Mouse (Mus musculus) spleen, postnatal 14 days (tissue): ENCODE measurements around the gene Cfap45.

Experiments used
- DNase-seq, 2 experiments: peaks; one replicate each; pipeline ENCODE4 v3.0.0; 2021 to 2022; ENCODE audit warnings: low spot score in 2 of 2

Gene Cfap45

DNA sequence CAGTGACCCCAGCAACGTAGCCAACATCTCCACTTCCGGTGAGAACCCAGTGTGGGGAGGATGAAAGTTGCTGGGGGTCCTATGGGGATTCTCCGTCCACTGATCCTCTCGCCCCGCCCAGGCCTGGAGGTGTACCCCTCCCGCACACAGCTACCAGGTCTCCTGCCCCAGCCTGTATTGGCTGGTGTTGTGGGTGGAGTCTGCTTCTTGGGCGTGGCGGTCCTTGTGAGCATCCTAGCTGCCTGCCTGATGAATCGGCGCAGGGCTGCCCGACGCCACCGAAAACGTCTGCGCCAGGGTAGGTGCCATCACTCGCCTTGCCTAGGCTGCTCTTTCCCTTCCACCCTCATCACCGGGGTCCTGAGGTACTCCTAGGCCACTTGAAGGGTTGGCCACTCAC, 24.6 kb upstream of the Cfap45 start:
- DNase-seq = no peak

DNA sequence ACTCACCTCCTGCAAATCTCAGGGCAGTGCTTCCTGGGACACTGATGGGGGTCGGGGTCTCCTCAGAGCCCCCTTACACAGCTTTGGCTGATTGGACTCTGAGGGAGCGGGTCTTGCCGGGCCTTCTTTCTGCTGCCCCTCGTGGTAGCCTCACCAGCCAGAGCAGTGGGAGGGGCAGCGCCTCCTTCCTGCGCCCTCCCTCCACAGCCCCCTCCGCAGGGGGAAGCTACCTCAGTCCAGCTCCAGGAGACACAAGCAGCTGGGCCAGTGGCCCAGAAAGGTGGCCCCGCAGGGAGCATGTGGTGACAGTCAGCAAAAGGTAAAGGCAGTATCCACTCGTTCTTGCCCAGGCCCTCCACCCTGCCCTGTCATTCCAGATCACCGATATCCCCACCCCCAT, 23.2 kb upstream of the Cfap45 start:
- DNase-seq = no peak

DNA sequence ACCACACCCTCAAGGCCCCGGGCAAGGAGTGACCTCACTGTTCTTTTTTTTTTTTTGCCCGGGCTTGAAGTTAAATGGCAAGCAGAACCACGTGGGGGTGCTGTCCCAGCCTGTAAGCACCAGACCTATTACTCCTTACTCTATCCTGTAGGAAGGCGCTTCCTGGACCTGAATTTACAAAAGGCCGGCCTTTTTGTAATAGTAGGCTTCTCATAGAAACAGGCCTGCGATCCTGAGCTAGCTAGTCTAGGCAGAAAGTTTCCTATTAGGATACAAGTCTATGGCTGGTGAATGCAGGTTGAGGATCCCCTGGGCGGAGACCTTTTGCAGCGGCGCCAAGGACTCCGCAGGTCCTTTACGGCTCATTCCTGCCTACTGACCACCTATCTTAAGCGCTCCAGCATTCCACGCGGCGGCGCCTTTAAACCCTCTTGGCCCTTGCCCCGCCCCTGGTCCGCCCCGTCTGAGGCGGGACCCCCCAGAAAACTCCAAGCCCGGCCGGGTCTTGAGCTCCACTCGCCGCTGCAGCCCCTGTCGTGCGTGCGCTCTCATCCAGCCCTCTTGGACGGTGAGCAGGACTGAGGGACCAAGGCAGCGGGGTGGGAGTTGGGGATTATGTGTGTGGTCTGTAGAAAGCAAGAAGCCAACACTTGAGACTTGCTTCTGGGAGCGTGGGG, 20.7 kb upstream of the Cfap45 start, which contains the start of gene Tagln2:
Tagln2 (plus strand) TSS at position 283 of the 677 bp plus-strand sequence.
- peak; percentile 52 to 58 for DNase-seq

GRCm38 (mm10) chr1:172500451-172501370, 19.9 kb upstream of the Cfap45 start:
- DNase-seq = no peak

GRCm38 (mm10) chr1:172501371-172502144, 19.0 kb upstream of the Cfap45 start:
- peak in 1 of 2 experiments; percentile 41 for DNase-seq

DNA sequence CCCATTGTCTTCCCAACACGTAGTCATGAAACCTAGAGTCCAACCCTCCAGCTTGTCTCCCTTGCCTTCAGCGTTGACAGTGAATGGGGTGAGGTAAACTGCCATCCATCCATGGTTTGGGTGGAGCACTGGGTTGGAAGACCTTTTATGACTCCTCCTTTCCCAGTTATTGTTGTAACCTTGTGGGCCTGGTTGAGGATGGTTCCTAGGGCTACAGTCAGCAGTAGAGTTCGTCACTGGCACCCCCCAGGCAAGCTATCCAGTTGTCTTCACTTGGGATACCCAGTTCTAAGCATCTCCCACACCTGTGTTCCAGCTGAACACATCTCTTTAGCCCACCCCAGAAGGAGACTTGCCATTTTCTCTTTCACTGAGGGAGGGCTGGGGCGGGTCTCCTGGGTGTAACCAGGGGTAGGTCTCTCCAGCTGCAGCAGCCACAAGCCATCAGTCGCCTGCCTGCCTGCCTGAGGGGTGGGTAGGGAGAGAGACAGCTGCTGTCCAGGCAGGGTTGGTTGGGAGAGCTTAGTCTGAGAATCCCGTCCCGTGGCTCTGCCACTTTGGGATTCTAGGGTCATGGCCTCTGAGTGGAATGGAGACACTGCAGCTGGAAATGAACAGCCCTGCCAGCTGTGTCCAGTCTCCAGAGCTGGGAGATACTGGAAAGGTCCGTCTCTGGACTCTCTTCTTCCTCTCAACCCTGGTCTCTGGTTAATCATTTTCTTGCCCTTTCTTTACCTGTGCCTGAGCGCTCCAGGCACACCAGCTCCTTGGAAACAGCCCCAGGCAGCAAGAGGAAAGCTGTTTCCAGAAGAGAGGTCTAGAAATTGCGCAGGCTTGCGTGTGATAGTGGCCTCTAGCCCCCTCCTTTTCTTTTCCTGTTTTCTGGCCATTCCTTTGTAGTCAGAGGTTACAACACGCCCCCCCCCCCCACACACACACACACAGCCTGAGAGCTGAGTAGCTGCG, 18.2 kb upstream of the Cfap45 start:
- DNase-seq = no peak

GRCm38 (mm10) chr1:172503111-172503997, 17.2 kb upstream of the Cfap45 start:
- DNase-seq = no peak

DNA sequence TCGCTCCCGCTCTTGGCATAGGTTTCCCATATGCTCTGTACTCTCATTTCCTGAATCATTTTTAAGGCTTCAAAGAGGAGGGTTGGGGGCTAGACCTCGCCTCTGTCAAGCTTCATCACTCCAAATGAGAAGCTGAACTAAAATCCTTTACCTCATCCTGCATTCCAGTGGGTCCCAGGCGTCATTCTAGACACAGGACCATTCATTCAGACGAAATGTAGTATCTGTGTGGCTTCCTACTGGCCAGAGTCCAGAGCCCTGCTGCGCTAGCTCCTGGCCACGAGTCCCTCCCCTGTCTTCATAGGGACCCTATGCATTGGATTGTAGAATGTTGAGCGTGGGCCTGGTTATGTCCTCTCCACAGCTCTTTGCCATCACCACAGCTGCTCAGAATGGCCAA, 15.8 kb upstream of the Cfap45 start:
- no peak for DNase-seq

DNA sequence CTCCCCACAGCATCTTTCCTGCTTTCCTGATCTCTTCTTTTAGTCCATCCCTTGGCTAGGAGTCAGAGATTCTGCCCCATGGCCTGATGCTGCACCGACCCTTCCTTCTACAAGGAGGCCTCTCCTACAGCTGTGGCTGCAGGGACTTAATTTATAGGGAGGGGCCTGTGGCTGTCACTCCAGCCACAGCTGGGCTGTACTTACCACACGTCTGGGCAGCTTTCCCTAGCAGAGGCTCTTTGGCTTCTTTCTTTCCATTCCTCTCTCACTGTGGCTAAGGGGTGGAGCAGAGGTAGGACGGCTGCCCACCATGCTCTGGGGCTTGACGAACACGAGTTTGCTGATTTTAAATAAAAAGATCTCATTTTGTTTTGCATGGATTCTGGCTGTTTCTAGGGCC, 13.6 kb upstream of the Cfap45 start:
- no peak for DNase-seq

GRCm38 (mm10) chr1:172507701-172508100, 12.9 kb upstream of the Cfap45 start:
- DNase-seq = no peak

DNA sequence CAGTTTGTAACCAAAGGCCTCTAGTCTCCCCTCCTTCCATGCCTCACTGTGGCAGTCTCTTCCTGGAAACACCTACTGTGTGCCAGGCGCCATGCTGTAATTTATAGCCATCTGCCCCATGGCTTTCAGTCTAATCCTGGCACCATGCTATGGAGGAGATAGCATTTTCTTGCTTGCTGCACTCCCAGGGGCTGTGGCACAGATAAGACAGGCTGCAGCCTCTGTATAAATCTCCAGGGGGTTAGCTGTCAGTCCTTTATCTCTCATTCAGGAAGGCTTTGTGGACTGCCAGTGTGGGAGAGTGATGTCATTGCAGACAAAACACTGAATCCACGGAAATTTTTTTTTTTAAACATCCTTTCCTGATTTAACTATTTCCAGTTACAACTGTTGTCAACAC, 12.4 kb upstream of the Cfap45 start:
- DNase-seq = no peak

DNA sequence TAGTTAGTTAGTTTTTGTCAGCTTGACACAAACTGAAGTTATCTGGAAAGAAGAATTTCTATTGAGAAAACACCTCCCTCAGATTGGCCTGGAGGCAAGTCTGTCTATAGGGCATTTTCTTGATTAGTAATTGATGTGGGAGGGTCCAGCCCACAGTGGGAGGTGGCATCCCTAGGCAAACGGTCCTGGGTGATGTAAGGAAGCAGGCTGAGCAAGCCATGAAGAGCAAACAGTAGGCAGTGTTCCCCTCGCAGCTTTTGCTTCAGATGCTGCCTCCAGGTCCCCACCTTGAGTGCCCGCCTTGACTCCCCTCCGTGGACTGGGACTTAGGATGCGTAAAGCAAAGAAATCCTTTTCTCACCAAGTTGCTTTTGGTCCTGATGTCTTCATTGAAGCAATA, 11.4 kb upstream of the Cfap45 start:
- DNase-seq = no peak

GRCm38 (mm10) chr1:172509983-172510382, 10.6 kb upstream of the Cfap45 start:
- no peak for DNase-seq

GRCm38 (mm10) chr1:172510421-172510972, 10.1 kb upstream of the Cfap45 start:
- no peak for DNase-seq

GRCm38 (mm10) chr1:172512962-172513361, 7.6 kb upstream of the Cfap45 start:
- DNase-seq = peak; percentile 44 to 55

GRCm38 (mm10) chr1:172513525-172514212, 6.9 kb upstream of the Cfap45 start:
- peak; percentile 26 to 52 for DNase-seq

DNA sequence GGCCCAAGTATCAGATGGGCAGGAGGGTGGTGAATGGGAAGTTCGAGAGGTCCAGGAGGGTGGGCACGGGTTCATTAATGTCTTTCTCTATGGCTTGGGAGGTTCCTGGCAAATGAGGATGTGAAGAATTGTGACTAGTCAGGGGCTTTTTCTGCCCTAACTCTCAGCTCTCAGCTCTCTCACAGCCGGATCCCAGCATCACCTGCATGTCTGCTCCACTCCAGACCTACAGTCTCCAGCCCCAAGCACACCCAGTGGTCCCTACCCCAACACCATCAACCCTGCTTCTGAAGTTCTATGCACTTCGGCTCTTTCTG, 6.4 kb upstream of the Cfap45 start:
- no peak for DNase-seq

GRCm38 (mm10) chr1:172514551-172515268, 5.9 kb upstream of the Cfap45 start:
- DNase-seq = no peak

DNA sequence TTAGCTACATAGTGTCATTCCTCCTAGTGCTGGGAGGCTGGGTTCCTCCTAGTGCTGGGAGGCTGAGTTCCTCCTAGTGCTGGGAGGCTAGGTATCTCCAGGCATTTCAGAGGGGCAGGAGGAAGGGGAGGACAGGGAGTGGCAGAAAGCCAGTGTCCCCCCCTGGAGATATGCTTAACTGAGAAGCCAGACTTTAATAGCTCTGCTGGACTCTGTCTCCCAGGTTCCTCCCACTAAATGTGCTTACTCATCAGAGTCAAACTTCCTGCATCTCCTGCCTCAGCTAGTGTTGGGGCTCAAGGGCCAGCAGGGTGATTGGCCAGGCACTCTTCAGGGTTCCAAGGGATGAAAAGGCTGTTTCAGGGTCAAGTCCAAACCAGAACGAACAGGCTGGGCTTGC, 5.2 kb upstream of the Cfap45 start:
- DNase-seq = no peak
